Mouse (Mus musculus) layer of hippocampus, postnatal 36 days (tissue): ENCODE measurements at regions not wholly inside any gene's neighbourhood (a gene's known extent, or its start where the extent isn't known, plus 50 kb on each side); places are given as distances from the start of the nearest gene placed in this dataset.

Experiments used
- DNase-seq, 2 experiments: peaks; one replicate each; pipeline ENCODE4 v3.0.0; 2022

- no peak for DNase-seq
Observed at GRCm38 (mm10) chr14:56313969-56314368, 50.9 kb upstream of the Atp12a start.

- peak; percentile 16 to 35 for DNase-seq
Observed at GRCm38 (mm10) chr14:56314459-56314858, 50.4 kb upstream of the Atp12a start.
